Comparison of ENCODE assay signal across 23 mouse cellular contexts in the genomic region with DNA sequence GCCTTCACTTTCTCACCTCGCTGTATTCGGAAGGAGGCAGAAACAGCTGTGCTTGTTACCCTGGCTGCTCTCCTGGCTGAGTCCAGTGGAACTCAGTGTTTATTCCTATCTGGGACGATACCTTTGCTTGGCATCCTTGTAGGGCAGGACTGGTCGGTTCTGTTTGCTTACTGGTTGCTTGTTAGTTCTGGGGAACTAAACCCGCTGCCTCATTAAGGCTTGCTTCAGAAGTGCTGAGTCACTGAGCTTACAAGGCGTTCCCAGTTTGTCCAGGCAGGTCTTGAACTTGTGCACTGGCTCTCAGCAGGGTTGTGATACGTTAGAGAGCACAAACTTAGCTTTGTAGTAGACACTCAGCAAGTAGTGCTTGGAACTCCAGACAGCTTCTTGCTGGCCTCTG. TPM values are rescaled to one million over a fixed set of nuclear protein-coding genes. Genes with fewer than 3 reads are reported as not detected.
A peak's percentile ranks its signal among the peaks of the same experiment; 100 is the strongest.
DNase-seq lines count a peak whose midpoint lies in the region; ATAC-seq and TF ChIP-seq lines count a peak whose summit lies in the region.
"Had no signal": no experiment of that assay in that cellular context is flagged by ENCODE, and none has a peak within 500 bp of the region (broad histone marks: within the 10 kb centered on the region; RNA-seq: fewer than 3 reads in every experiment).

No protein-coding gene starts in this region.

- H3K36me3 ChIP-seq in ES-Bruce4 (ENCODE audit: control insufficient read depth, insufficient read depth, low read length, poor library complexity, severe bottlenecking) (peaks cover 19% of the 10 kb centered on the region), ES-E14 (ENCODE audit: control insufficient read depth, insufficient read depth, low read length, poor library complexity, severe bottlenecking) (peaks cover 11% of the 10 kb centered on the region)

- no peak for TF ChIP-seq CTCF in layer of hippocampus, adult 2 months (conservative IDR thresholded peaks at IDR 0.05)
- TF ChIP-seq CTCF in ES-Bruce4 (IDR thresholded peaks at IDR 0.05; ENCODE audit: low read depth, low read length) = no peak
- no peak for TF ChIP-seq CTCF in cortical plate, adult 2 months (IDR thresholded peaks at IDR 0.05; ENCODE audit: extremely low read depth, insufficient read depth, low read length)

- H3K27ac ChIP-seq in layer of hippocampus, adult 2 months = peak overlapping the region; percentile 1; the same call in 1 of the 2 replicates
- H3K27ac ChIP-seq in ES-Bruce4 (ENCODE audit: insufficient read depth, low read length) (peak overlapping the region; percentile 85), ES-E14 (ENCODE audit: insufficient read depth, low read depth, low read length, poor library complexity, severe bottlenecking) (peak overlapping the region; percentile 38; the same call in 1 of the 2 replicates)
- H3K27ac ChIP-seq in cortical plate, adult 2 months (ENCODE audit: insufficient read depth, low read length) = 0 out of 2 replicates have a peak overlapping the region, but pooled peaks have one; percentile 3
- H3K27ac ChIP-seq: forebrain, embryonic 10.5 days; hindbrain, embryonic 13.5 days; intestine, embryonic 15.5 days; stomach, embryonic 15.5 days had no signal

- in situ Hi-C loops in ES-E14 (cut with MboI; ENCODE audit: low sequenced_read_pairs in 2 of 2, unreplicated experiment in 2 of 2) = no loop called here

- ATAC-seq in monocyte, adult 5-6 weeks (replicated peaks; ENCODE audit: insufficient number of reproducible peaks, low FRiP score, low TSS enrichment, poor library complexity, severe bottlenecking) = no peak
- ATAC-seq: forebrain, postnatal 0 days; intestine, embryonic 15.5 days had no signal

- DNase-seq in layer of hippocampus, adult 2 months (ENCODE audit: low spot score in 2 of 2) = no peak
- DNase-seq in layer of hippocampus, adult 9-11 months = no peak
- DNase-seq in ES-E14 (ENCODE audit: low read depth, low spot score) = no peak
- DNase-seq in cerebellum, adult 11 months = no peak
- no peak for DNase-seq in adrenal gland, postnatal 14 days
- DNase-seq: adrenal gland, adult 2 months; cerebellum, postnatal 10 days; embryo, embryonic 11 days; forebrain, postnatal 0 days; heart, adult 11 months; heart, postnatal 14 days; kidney, postnatal 14 days; lung, postnatal 10 days had no signal

- H3K4me3 ChIP-seq in layer of hippocampus, adult 2 months = no peak overlapping the region
- no peak overlapping the region for H3K4me3 ChIP-seq in ES-Bruce4 (ENCODE audit: low read depth, low read length)
- H3K4me3 ChIP-seq in ES-E14 (ENCODE audit: insufficient read depth in 1 of 2, low read depth in 1 of 2, low read length in 2 of 2, poor library complexity in 1 of 2, severe bottlenecking in 1 of 2) = no peak overlapping the region
- H3K4me3 ChIP-seq in cortical plate, adult 2 months (ENCODE audit: insufficient read depth, low read length) = no peak overlapping the region
- H3K4me3 ChIP-seq: forebrain, embryonic 10.5 days; heart, embryonic 12.5 days; hindbrain, embryonic 13.5 days; intestine, embryonic 15.5 days; megakaryocyte, embryonic 14.5 days; stomach, embryonic 15.5 days had no signal

- H3K9ac ChIP-seq in ES-Bruce4 (ENCODE audit: low read depth, poor library complexity, severe bottlenecking) = no peak overlapping the region
- H3K9ac ChIP-seq in ES-E14 (ENCODE audit: insufficient read depth, low read depth, low read length, poor library complexity, severe bottlenecking) = peak overlapping the region; percentile 56; the same call in 1 of the 2 replicates
- H3K9ac ChIP-seq: forebrain, postnatal 0 days; heart, embryonic 12.5 days; hindbrain, embryonic 13.5 days; intestine, embryonic 15.5 days; stomach, embryonic 15.5 days had no signal

- 0 out of 2 replicates have a peak, but pooled peaks have one; percentile 40 for TF ChIP-seq EP300 in ES-Bruce4 (IDR thresholded peaks at IDR 0.05; ENCODE audit: insufficient read depth, low read depth, low read length)

- H3K27me3 ChIP-seq in ES-Bruce4 (ENCODE audit: control insufficient read depth, insufficient read depth, low read length, poor library complexity, severe bottlenecking) = no peaks in the 10 kb centered on the region
- H3K27me3 ChIP-seq: heart, embryonic 12.5 days; hindbrain, embryonic 13.5 days; intestine, embryonic 15.5 days; megakaryocyte, embryonic 14.5 days; stomach, embryonic 15.5 days had no signal

- H3K9me3 ChIP-seq in ES-Bruce4 (replicated peaks; ENCODE audit: control insufficient read depth, insufficient read depth, low read length, poor library complexity, severe bottlenecking) (no peaks in the 10 kb centered on the region), ES-E14 (ENCODE audit: control insufficient read depth, insufficient read depth, low read depth, low read length) (no peaks in the 10 kb centered on the region)
- H3K9me3 ChIP-seq: G1E; hindbrain, embryonic 13.5 days; intestine, embryonic 15.5 days; stomach, embryonic 15.5 days had no signal

- H3K4me1 ChIP-seq in ES-Bruce4 (ENCODE audit: control insufficient read depth, insufficient read depth, low read length) = no peaks in the 10 kb centered on the region
- peaks cover 2 to 4% of the 10 kb centered on the region in 2 experiments; a peak in 1 of 4 replicates for H3K4me1 ChIP-seq in ES-E14 (ENCODE audit: control insufficient read depth in 2 of 2, insufficient read depth in 2 of 2, low read length in 2 of 2, poor library complexity in 1 of 2)
- H3K4me1 ChIP-seq in cortical plate, adult 2 months (ENCODE audit: control insufficient read depth, insufficient read depth, low read length) = peaks cover 7% of the 10 kb centered on the region
- H3K4me1 ChIP-seq: forebrain, embryonic 10.5 days; heart, embryonic 12.5 days; intestine, embryonic 15.5 days had no signal

- TF ChIP-seq POLR2A in ES-Bruce4 (IDR thresholded peaks at IDR 0.05; ENCODE audit: insufficient read depth, low read length) = no peak
- TF ChIP-seq POLR2A in cortical plate, adult 2 months (IDR thresholded peaks at IDR 0.05; ENCODE audit: extremely low read depth, insufficient read depth, low read length) = no peak

TF ChIP-seq in ES-E14, 5 proteins besides CTCF, POLR2A, EP300 and RAD21:
- TF ChIP-seq ZNF384 (IDR thresholded peaks at IDR 0.05; ENCODE audit: low read depth, low read length) (no peak), MAFK (IDR thresholded peaks at IDR 0.05; ENCODE audit: insufficient read depth, low read depth, low read length) (peak; percentile 65)

RNA-seq across cellular contexts. Expression of gene Cdk17, which starts 52.7 kb away (rescaled TPM):
- 100 to 1,000 TPM; 206 to 219 TPM for total RNA-seq in layer of hippocampus, adult 2 months (2021)
- polyA plus RNA-seq in ES-Bruce4 (2011; ENCODE audit: insufficient read depth, insufficient read length, low read depth, missing spikeins) = 42.9 and 44.2 TPM in 2 replicates
- total RNA-seq in ES-E14 (2012; rRNA removed) = 26.5 and 28.0 TPM in 2 replicates
- 134 and 142 TPM in 2 replicates for polyA plus RNA-seq in cortical plate, adult 2 months (2012; rRNA removed)
- 31.4 and 33.2 TPM in 2 replicates for total RNA-seq in adrenal gland, postnatal 14 days (2021)
- total RNA-seq in monocyte, adult 5-6 weeks (2017) = 89.7 to 130 TPM (median 103 TPM) in 3 replicates

Comparison
In these comparisons a context has a peak if more than half of its experiments do, and no peak if none do; other contexts are left out.
1. H3K27ac ChIP-seq: peak in every context shown above with its lines; median percentile 85 in ES-Bruce4; 38 in ES-E14; 3 in cortical plate, adult 2 months; 1 in layer of hippocampus, adult 2 months.